Mouse (Mus musculus): ENCODE measurements around the gene Hdac9.
"Not testable (repeated sequence)": the region's sequence is repeated elsewhere in the genome, so short reads cannot be mapped to it uniquely, and the experiment has no call there.

Hdac9 gene

DNA sequence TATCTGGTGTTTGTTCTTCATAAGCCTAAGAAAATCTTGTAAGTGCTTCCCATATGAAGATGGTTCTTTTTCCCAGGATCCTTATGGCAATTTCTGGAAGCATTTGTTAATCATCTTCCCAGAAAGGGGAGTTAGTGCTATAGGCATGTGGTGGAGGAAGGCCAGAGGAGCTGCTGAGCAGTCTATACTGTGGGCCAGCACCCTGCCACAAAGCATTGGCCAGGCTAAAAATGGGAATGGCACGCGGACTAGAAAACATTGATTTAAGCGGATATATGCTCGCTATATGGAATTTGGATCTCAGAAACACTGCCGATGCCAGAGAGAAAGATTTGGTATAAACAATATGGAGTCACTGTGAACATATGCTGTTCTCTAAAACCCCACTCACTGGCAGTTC lies 435.2 kb downstream of the Hdac9 start:
- no peak for DNase-seq

DNA sequence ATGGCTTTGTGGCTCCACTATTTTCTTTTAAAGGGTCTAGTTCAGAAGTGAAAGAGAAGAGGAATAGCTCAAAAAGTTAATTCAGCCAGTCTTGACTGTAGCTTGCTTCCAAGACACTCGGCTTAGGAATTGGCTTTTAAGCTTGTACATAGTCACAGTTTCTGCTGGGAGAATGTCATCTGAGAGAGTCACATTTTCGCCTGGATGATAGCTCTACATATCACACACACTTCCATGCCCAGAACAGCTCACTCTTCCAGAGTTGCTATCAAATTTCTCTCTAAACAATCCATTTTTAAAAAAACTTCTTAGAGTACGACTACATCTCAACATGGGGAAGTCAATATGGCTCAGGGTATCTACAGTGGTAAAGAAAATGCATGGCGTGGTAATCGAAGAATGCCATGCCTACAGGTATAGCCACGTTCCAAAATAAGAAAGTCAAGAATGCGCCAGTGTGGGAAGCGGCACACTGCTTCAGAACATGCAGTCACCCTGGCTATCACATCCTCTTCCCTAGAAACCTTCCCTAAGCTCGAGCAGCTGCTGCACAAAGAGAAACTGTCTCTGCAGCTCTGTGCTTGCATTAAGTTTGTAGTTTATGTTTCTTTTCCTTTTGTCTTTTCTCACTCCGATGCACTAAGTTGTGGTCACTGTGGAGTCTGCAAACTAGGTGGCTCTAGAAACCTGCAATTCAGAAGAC lies 443.8 kb downstream of the Hdac9 start:
- DNase-seq = no peak

DNA sequence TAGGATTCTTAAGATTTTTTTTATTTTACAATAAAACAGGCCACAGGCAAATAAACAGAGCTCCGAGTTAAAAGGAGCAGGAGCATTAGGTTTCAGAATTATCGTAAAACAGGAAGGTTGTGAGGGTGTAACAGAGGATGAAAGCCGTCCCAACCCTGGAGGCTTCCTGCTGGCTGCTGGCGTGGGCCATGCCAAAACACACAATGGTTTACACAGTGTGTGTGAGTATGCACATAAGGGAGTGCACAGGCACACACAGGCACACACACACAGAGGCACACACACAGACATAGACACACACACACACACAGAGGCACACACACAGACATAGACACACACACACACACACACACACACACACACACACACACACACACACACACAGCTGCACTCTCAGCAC lies 444.4 kb downstream of the Hdac9 start:
- DNase-seq = no peak

DNA sequence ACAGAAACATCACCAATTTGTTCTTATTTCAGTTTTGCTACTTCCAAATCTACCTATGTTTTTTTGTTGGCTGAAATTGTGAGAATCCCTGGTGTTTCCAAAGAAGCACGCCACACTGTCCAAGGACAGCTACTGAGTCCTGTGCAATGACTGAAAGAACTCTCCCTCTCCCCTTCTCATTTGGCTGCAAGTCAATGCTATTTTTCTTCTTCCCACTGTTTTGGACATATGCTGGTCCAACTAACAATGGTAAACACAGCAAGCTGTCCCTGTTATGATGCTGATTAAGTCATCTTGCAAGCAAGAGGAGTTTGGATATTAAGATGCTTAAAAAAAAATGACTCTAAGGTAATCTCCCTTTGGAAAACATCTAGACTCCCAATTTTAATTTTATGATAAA lies 455.2 kb downstream of the Hdac9 start:
- DNase-seq = no peak

DNA sequence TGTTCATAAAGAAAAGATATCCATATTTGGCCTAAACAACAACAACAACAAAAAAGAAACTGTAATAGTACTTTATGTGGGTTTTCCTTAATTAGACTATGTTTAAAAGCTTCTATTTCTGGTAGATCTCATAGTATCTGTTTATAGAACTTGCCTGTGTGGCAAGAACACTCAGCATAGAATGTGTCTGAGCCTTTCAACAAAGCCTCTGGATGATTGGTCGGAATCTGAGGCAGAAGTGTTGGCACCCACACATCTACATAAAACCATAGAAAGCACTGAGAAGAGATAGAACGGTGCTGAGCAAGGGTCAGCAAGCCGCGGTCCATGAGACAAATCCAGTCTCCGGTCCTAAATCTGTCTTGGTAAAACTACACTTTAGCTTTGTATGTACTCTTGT lies 464.3 kb downstream of the Hdac9 start:
- DNase-seq = no peak

DNA sequence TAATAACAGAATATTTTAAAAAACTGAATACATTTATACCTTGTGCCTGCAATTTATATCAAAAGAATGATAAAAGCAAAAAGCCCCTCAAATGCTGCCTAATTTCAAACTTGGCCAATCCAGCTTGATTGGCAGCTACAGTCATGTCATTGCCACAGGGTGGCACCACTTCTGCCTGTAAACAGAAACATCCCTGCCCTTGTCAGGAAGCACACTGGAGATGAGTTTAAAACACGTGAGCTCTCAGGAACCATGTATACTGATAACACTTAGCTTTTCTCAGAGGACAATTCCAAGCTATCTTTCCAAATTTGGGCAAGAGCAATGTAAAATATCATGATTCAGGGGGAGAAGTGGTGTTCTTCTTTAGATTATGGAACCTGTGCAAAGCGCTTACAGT lies 465.7 kb downstream of the Hdac9 start:
- no peak for DNase-seq

DNA sequence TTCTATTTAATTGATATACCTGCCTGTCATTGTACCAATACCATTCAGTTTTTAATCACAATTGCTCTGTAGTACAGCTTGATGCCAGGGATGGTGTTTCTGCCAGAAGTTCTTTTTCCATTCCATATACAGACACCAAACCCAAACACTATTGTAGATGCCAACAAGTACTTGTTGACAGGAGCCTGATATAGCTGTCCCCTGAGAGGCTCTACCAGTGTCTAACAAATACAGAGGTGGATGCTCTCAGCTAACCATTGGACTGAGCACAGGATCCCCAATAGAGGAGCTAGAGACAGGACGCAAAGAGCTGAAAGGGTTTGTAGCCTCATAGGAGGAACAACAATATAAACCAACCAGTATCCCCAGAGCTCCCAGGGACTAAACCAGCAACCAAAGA lies 472.2 kb downstream of the Hdac9 start:
- DNase-seq = not testable (repeated sequence)

DNA sequence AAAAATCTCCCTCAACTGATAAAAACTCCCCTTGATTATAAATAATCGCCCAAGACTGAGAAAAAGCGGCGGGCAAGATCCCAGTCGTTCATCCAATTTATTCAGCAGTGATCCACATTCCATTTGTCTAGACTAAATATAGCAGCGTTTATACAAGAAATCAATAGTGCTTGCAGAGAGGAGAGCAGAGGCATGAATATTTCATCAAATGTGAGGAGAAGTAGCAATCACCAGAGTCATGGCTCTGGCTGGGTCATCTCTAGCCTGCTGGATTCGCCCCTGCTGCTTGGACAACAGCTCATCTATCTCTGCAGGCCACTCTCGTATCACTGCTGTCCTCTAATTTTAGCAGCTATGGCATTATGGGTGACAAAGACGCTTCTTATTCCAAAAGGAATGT lies 476.0 kb downstream of the Hdac9 start:
- DNase-seq = no peak

DNA sequence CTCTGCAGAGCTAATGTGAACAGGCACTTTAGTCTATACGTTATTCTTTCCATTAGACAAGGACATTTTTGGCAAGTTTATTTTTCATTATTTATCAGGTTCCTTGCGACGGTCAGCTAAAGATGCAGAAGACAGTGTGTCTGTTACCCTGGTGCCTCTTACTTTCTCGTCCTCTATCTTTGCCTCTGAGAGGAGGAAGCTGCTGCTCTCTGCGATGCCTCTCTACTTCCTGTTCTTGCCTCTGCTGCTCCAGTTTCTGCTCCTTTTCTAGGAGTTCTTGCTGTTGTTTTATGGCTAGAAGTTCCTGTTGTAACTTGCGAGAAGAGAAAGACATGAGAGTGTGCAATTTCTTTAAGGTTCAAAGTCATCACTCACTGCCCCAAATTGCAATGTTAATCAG lies 484.0 kb downstream of the Hdac9 start:
- no peak for DNase-seq

DNA sequence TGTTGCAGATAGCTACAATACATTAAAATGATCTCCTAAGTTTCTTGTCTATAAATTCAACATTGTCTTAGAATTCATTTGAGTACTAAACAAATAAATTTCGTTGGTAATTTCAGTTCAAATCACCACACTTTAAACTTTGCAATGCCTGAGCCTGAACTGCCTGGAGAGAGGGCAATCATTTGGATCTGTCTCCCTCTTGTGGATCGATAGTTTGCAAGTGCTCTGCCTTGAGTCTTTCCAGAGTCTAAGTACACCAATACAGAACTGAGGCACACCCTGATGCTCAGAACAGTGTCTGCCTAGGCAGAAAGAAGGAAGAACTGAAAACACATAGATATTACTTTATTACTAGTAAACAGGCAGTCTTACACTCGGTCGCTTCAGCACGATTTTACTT lies 484.4 kb downstream of the Hdac9 start:
- no peak for DNase-seq

DNA sequence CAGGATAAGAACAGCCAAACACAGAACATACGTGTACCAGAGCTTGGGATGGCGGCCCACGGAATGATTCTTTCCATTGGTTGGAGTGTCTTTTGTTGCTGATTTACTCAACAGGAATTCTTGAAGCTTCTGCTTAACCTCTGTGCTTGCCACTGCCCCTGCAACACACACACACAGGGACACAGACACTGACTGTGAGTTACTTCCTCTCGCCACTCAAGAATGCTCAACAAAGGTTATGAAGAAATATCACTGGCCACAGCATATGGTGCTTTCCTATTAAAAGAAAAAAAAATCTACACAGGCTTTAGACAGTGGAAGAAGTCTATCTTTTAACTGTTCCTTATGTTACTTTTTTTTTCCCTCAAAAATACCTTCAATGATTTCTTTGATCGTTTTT lies 485.1 kb downstream of the Hdac9 start:
- DNase-seq = no peak

DNA sequence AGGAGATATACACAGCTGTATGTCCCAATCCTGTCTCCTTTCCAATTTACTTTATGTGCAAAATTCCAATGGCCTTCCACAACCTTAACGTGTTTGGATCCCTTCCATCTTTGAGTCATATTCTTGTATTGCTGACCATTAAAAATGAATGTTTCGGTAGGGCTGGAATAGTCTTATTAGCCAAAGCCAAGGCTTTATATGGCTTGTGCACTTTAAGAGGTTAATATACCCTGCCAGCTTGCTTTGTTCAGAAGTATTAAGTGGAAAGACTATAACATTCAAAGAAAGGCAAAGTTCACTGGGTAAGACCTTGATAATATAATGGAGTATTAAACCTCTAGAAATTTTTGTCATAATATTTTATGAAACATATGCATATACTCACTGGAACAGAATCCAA lies 491.4 kb downstream of the Hdac9 start:
- no peak for DNase-seq

DNA sequence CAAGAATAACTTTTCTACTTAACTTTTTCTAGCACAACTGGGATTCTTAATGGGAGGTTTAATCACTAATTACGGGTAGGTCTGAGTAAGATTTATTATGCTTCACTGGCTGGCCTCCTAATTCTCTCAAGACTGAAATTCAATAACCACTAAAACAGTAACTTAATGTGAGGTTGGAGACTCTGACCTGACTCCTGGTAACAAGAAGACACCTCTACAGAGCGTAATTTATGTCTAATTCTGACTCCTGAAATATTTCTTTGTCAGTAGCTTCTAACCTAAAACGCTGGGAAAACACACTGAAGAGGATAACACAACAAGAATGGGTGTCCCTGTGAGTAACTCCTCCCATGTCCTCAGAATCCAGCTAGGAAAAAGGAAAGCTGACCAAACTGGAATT lies 508.8 kb downstream of the Hdac9 start:
- no peak for DNase-seq

DNA sequence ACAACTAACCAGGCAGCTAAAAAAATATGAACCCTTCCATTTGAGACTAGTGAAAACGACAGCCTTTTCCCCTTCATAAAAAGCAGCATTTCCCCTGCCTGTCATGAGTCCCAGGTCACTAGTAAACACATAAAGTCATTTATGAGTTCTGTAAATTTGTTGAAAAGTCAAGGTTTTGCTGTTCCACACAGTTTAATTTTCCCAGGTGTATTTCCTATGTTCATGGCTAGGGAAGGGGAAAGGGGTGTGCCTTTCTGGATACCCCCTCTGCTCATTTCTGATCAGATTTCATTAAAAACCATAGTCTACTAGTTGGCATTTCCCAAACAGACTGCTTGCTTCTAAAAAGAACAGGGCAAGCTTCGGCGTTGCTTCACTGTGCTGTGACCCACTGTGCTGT lies 509.8 kb downstream of the Hdac9 start:
- no peak for DNase-seq

DNA sequence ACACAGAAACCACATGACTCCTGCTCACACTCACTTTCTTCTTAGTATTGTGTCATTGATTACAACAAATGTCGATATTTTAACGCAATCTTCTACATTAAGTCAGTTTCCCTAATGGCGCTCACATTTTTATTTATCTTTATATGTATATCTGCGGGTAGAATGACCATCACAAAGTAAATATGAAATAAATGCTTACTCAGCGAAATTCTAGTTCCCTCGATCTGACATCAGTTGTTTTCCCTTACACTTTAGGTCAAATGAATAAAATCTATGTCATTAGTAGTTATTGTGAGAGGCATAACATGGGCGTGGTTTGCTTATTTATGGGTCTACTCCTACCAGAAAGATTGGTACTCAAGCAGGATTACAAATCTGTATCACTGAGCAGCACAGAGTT lies 514.8 kb downstream of the Hdac9 start:
- DNase-seq = no peak

DNA sequence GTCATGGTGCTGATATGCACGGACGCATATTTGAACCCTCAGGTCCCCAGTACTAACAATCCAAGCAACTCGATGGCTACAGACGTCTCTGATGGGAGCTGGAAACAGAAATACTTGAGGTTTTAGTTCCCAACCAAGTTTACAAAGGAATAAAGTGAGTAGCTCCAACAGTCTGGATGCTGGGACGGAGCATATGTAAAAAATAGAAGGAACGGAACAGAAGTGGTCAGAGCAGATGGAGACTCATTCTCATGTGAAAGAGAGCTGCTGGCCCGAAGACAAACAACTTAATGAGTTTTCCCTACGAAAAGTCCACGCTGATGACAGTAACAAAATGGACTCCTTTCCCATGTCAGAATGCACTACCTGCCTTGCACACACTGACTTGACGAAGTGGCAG lies 518.3 kb downstream of the Hdac9 start:
- DNase-seq = no peak

DNA sequence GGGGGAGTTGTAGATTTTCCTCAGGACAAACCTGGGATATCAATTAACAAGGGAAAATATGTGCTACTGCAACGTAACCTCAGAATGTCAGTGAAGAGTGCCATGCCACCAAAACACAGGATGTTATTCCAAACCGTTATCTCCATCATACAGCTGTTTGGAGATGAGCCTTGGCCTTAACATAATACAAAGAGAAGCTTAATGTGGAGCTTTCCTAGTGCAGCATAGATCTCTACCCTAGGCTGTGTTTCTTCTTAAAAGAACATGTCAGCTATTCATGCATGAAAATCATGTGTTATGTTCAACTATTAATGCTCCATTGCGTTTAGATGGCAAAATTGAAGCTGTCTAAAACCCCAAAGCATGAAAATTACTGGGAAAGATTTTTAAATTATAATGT lies 522.6 kb downstream of the Hdac9 start:
- no peak for DNase-seq

DNA sequence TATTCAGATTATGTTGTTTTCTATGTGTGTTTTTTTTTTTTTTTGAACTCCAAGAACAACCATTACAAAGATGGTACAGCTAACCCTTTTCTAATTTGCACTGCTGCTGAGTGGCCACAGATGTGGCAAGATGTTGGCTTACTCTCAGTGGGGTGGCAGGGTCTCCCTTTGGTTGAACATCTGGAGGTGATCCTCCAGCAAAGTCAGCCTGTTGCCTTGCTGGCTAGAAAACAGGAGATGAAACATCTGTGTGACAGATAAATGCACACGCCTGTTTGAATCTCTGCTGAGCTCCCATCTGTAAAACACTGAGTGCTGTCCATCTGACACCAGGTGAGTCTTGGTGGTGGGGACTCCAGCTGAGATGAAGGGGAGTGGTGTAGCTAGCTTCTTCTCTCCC lies 537.2 kb downstream of the Hdac9 start:
- no peak for DNase-seq

DNA sequence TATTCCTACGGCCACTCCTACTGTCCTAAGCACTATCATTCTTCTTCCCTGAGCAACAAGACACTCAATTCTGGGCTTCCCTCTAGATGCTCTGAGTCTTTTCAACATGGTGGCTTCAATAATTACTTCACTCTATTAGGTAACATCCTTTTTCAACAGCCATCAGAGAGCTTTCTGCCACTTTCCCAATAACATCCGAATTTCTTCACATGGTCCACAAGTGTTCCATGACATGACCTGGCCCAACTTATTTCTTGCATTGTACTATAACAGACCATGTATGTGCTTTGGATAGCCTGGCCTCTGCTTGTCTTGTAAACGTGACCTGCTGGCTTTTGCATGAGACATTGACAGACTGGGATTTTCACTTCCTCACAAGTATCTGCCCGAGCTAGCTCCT lies 538.3 kb downstream of the Hdac9 start:
- no peak for DNase-seq

DNA sequence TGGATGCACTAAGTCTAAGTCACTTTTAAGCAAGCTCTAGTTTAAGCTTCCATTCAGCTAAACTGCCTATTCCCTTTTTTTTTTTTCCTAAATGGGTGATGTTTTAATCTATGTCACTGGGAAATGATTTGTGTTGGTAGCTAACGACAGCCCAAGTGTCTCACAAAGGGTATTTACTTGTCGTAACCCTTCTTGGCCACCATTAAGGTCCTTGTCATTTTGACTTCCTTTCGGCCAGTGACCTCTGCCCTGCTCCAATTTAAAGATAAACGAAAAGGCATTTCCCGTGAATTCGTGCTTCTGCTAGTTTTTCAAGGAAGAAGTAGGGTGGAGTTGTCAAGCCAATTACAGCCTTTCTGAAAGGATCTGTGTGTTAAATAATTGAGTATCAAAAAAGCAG lies 565.0 kb downstream of the Hdac9 start:
- no peak for DNase-seq

DNA sequence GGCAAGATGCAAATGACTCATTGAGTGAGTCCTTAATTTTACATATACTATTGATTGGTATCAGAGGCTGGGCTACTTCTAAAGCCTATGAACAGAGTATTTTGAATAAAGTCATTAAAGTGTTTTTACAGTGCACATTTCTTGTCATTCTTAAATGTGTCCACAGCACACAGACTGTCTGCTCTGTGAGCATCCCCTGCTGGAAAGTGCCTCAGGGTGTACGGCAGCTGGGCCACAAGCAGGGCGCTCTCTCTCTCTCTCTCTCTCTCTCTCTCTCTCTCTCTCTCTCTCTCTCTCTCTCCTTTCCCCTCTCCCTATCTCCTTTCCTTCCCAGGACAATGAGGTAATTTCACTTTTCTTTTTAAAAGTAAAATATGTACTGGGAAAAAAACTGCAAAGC lies 569.4 kb downstream of the Hdac9 start:
- no peak for DNase-seq

DNA sequence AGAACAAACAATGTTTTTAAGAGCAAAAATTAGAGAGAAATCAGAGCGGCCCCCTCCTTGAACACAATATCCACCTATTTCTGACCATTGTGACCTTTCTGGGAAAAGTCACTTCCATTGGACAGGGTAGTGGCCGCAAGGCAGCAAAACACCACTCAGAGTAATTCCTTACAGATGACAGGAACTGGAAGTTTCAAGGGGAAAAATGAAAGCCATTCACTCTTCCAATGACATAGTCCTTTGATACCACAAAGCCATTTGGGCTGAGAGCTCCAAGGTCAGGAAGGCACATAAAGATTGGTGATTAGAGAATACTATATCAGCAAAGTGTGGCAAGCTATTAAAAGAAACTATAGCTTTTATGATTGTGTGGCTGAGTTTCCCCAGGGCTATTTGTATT lies 574.1 kb downstream of the Hdac9 start:
- DNase-seq = no peak

DNA sequence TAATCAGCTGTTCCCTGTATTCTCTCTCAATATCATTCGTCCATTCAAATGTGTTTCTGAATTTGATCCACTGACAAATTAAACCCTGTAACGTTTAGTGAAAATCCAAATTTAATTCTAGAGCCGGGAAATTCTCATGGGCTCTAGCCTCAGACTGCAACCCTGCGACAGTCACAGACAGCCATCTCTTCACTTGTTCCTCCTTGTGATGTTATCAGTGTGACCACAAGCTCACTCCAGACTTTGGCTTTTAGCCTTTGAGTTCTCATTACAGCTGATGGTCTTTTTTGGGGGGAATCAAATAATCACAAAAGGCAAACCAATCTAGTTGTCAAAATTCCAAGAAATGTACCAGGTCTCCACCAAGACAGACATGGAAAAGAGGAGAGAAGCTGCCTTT lies 578.0 kb downstream of the Hdac9 start:
- no peak for DNase-seq

DNA sequence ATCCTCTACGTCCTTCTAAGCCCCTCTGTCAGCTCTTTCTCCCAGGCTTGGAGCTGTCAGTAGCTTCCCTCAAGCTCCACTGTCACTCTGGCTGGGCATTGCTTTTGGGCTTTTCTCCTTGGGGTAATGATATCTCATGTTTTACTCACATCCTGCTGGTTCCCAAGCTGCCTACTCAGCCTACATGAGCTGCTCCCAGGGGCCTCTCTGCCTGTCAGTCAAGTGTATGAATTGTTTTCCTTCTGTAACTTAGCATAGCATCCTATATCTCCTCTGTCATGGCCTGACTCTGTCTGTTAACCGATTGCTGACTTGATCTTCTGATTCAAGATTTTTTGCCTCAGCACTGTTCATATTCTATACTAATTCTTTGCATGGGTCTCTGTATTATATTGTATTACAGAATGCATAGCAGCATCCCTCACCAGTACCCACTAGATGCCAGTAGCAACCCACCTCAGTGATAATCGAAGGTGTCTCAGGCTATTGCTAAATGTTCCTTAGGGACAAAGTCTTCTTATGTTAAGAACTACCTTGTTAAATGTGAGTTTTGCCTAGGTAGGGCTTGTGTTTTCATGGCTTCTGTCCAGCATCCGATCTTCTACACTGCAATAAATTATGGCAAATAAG lies 582.3 kb downstream of the Hdac9 start:
- DNase-seq = no peak

DNA sequence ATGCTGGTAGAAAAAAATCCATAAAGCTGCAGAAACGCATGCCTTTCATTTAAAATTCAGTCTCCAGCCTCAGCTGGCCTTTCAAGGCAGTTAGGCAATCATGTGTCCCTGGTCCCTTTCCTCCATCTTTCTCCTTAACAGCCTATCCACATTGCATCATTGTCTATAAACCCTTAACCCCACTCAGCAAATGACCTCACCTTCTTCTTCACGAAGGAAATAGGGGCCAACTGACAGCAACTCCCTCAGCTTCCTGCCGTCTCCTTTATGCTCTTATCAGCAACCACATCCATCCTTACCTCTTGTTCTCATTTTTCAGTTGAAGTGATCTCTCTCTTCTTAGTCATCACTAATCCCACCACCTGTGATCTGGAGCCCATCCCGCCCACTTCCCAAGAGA lies 584.0 kb downstream of the Hdac9 start:
- no peak for DNase-seq
